Mouse (Mus musculus) ES-E14 (cell line): ENCODE results near the gene Sh3pxd2a.

Source experiments
- CHD2 ChIP-seq: IDR thresholded peaks from 2 replicates; pipeline ENCODE4 v1.6.1; 2014; ENCODE audit warnings: mild to moderate bottlenecking, low read depth, low read length, inconsistent platforms
- HCFC1 ChIP-seq: IDR thresholded peaks from 2 replicates; pipeline ENCODE4 v1.6.1; 2012; ENCODE audit warnings: low read length, inconsistent platforms, borderline replicate concordance; ENCODE audit not compliant: insufficient read depth
- MAFK ChIP-seq: IDR thresholded peaks from 2 replicates; pipeline ENCODE4 v1.6.1; 2014; ENCODE audit warnings: mild to moderate bottlenecking, low read depth, low read length, inconsistent platforms; ENCODE audit not compliant: insufficient read depth
- ZNF384 ChIP-seq: IDR thresholded peaks from 2 replicates; pipeline ENCODE4 v1.6.1; 2012; ENCODE audit warnings: low read depth, low read length, inconsistent platforms

GRCm38 (mm10) chr19:47511294-47511675, 47.1 kb upstream of the Sh3pxd2a start:
- TF ChIP-seq ZNF384 (no peak), CHD2 (no peak), HCFC1 (no peak), MAFK (no peak)
